Mouse (Mus musculus) lung, adult 2 months (tissue): ENCODE results near the gene Cgas. TPM values are rescaled to one million over a fixed set of nuclear protein-coding genes. Genes with fewer than 3 reads are reported as not detected.
A peak's percentile ranks its signal among the peaks of the same experiment; 100 is the strongest.

Source experiments
- DNase-seq: peaks from one replicate; pipeline ENCODE4 v3.0.0; 2022
- H3K4me1 ChIP-seq: fragments of 200-500 bp; 2 replicates; pipeline ENCODE4 v1.6.1; 2011; ENCODE audit warnings: low read length; ENCODE audit not compliant: control insufficient read depth, insufficient read depth
- H3K4me3 ChIP-seq: fragments of 200-500 bp; replicated peaks from 2 replicates; pipeline ENCODE3; 2011; ENCODE audit warnings: low read depth, mild to moderate bottlenecking, control low read depth, low read length; ENCODE audit errors: extremely low read depth
- CTCF ChIP-seq: fragments of 200-500 bp; IDR thresholded peaks from 2 replicates; pipeline ENCODE4 v1.5.1; 2011; ENCODE audit warnings: mild to moderate bottlenecking, low read length, control low read depth; ENCODE audit not compliant: insufficient read depth
- POLR2A ChIP-seq: fragments of 200-500 bp; IDR thresholded peaks from 2 replicates; pipeline ENCODE4 v1.6.1; 2011; ENCODE audit warnings: low read depth, mild to moderate bottlenecking, control low read depth, low read length, borderline replicate concordance; ENCODE audit errors: extremely low read depth
- WGBS: fragments of 180-500 bp; shearing (Covaris S2); methylation state at CpG from one replicate; pipeline ENCODE4 v1.1.7; 2018; 5-methylcytosine and 5-hydroxymethylcytosine counted together
- polyA plus RNA-seq: library from polyadenylated mRNA; depleted of rRNA; stranded (reverse); fragments of >200 nt; gene quantifications from 2 replicates; pipeline ENCODE4 v1.2.3, GENCODE M21; 2012

Gene Cgas
- polyA plus RNA-seq, 1 experiment, result 0.98 TPM

- TF ChIP-seq CTCF (no peak), POLR2A (no peak)
- DNase-seq, result no peak
- Histone ChIP-seq H3K4me3 (no peak overlapping the region), H3K4me1 (peaks cover 3% of the 10 kb centered on the region)
- 82% methylated on average over 6 of the region's 6 CpGs for WGBS
Observed at GRCm38 (mm10) chr9:78428185-78428584, 14.9 kb downstream of the Cgas start.

- Histone ChIP-seq H3K4me1 (peaks cover 3% of the 10 kb centered on the region), H3K4me3 (peak overlapping the region; percentile 60)
- peak; percentile 11; the same call in 1 of the 2 replicates for TF ChIP-seq POLR2A
- TF ChIP-seq CTCF, result no peak
- 12% methylated on average over 27 of the region's 27 CpGs for WGBS
- no peak for DNase-seq
Observed at GRCm38 (mm10) chr9:78427362-78427781, 15.7 kb downstream of the Cgas start.

- TF ChIP-seq POLR2A, result no peak
- no peak for TF ChIP-seq CTCF
- Histone ChIP-seq H3K4me1 (no peaks in the 10 kb centered on the region), H3K4me3 (no peak overlapping the region)
- DNase-seq, result no peak
- 78% methylated on average over 7 of the region's 7 CpGs for WGBS
Observed at GRCm38 (mm10) chr9:78401596-78401995, 41.4 kb downstream of the Cgas start.

- H3K4me1 ChIP-seq, result no peaks in the 10 kb centered on the region
- TF ChIP-seq CTCF, result no peak
- no peak for TF ChIP-seq POLR2A
- DNase-seq, result no peak
- H3K4me3 ChIP-seq, result no peak overlapping the region
- WGBS, result 64% methylated on average over 5 of the region's 5 CpGs
Observed at GRCm38 (mm10) chr9:78400570-78400969, 42.5 kb downstream of the Cgas start.

- no peak overlapping the region for H3K4me3 ChIP-seq
- 54% methylated on average over 9 of the region's 9 CpGs for WGBS
- H3K4me1 ChIP-seq, result no peaks in the 10 kb centered on the region
- TF ChIP-seq CTCF, result no peak
- TF ChIP-seq POLR2A, result no peak
- DNase-seq, result no peak
Observed at GRCm38 (mm10) chr9:78396517-78396916, 46.5 kb downstream of the Cgas start.

- peak; percentile 6 for DNase-seq
- WGBS, result 3% methylated on average over 90 of the region's 93 CpGs
Observed at GRCm38 (mm10) chr9:78395630-78396351, 47.2 kb downstream of the Cgas start, which contains the start of gene Ddx43. Gene Ddx43, plus strand, starts transcription at chr9:78395777.

GRCm38 (mm10) chr9:78395244-78395629 is 47.8 kb downstream of the Cgas start:
- Histone ChIP-seq H3K4me1 (no peaks in the 10 kb centered on the region), H3K4me3 (no peak overlapping the region)
- WGBS, result 38% methylated on average over 11 of the region's 11 CpGs
- no peak for TF ChIP-seq CTCF
- no peak for TF ChIP-seq POLR2A
- no peak for DNase-seq

More at GRCm38 (mm10) chr9:78395630-78396351, 47.2 kb downstream of the Cgas start, which contains the start of gene Ddx43:
- peak within 1 kb of the TSS; percentile 9 for H3K4me3 ChIP-seq
- no peaks in the 10 kb centered on the region for H3K4me1 ChIP-seq
- TF ChIP-seq CTCF (no peak), POLR2A (no peak)

GRCm38 (mm10) chr9:78394602-78395001 is 48.4 kb downstream of the Cgas start:
- Histone ChIP-seq H3K4me1 (no peaks in the 10 kb centered on the region), H3K4me3 (no peak overlapping the region)
- DNase-seq, result no peak
- TF ChIP-seq POLR2A, result no peak
- no peak for TF ChIP-seq CTCF
- WGBS, result 67% methylated on average over 7 of the region's 7 CpGs

- H3K4me1 ChIP-seq, result no peaks in the 10 kb centered on the region
- H3K4me3 ChIP-seq, result no peak overlapping the region
- TF ChIP-seq POLR2A, result no peak
- no peak for TF ChIP-seq CTCF
- 83% methylated on average over 10 of the region's 10 CpGs for WGBS
- no peak for DNase-seq
Observed at GRCm38 (mm10) chr9:78393741-78394140, 49.3 kb downstream of the Cgas start.

- H3K4me3 ChIP-seq, result no peak overlapping the region
- TF ChIP-seq CTCF (no peak), POLR2A (no peak)
- H3K4me1 ChIP-seq, result no peaks in the 10 kb centered on the region
- 44% methylated on average over 5 of the region's 5 CpGs for WGBS
- DNase-seq, result no peak
Observed at GRCm38 (mm10) chr9:78389981-78390380, 53.1 kb downstream of the Cgas start.
